Mouse (Mus musculus) G1E (cell line): Measurements from ENCODE around the gene Rnf138rt1. TPM values are rescaled to one million over a fixed set of nuclear protein-coding genes. Genes with fewer than 3 reads are reported as not detected.

Experiments used
- ATAC-seq: 2 replicates; pipeline ENCODE4 v1.8.0; 2016; ENCODE audit warnings: mild to moderate bottlenecking; ENCODE audit not compliant: insufficient number of reproducible peaks, poor library complexity, low FRiP score, severe bottlenecking; ENCODE audit errors: extremely low read depth
- DNase-seq: peaks from one replicate; pipeline ENCODE4 v3.0.0; 2012; ENCODE audit warnings: low spot score
- H3K27me3 ChIP-seq: 2 replicates; pipeline ENCODE4 v1.6.1; 2012; ENCODE audit warnings: mild to moderate bottlenecking, low read length, inconsistent platforms; ENCODE audit not compliant: insufficient read depth
- H3K36me3 ChIP-seq: replicated peaks from 2 replicates; pipeline ENCODE3; 2012; ENCODE audit warnings: mild to moderate bottlenecking, inconsistent platforms
- H3K4me1 ChIP-seq: 2 replicates; pipeline ENCODE4 v1.6.1; 2012; ENCODE audit warnings: low read depth, low read length, inconsistent platforms, mixed read lengths; ENCODE audit not compliant: insufficient read depth
- H3K4me3 ChIP-seq: 2 replicates; pipeline ENCODE4 v1.5.1; 2012; ENCODE audit warnings: low read depth, mild to moderate bottlenecking, inconsistent platforms, low read length, moderate library complexity, mixed read lengths
- H3K9me3 ChIP-seq: replicated peaks from 2 replicates; pipeline ENCODE4 v1.6.1; 2012; ENCODE audit warnings: inconsistent platforms
- CTCF ChIP-seq: IDR thresholded peaks from 2 replicates; pipeline ENCODE4 v1.5.1; 2012; ENCODE audit warnings: low read depth, low read length, inconsistent platforms, mixed read lengths
- GATA1 ChIP-seq: IDR thresholded peaks from 2 replicates; pipeline ENCODE4 v1.6.1; 2012; ENCODE audit warnings: borderline replicate concordance, low read length, inconsistent platforms, mixed read lengths
- GATA2 ChIP-seq: IDR thresholded peaks from 2 replicates; pipeline ENCODE4 v1.6.1; 2012; ENCODE audit warnings: low read depth, low read length, inconsistent platforms, borderline replicate concordance
- POLR2AphosphoS5 ChIP-seq: IDR thresholded peaks from 2 replicates; pipeline ENCODE4 v1.6.1; 2012; ENCODE audit warnings: low read depth, low read length, inconsistent platforms; ENCODE audit not compliant: insufficient replicate concordance
- TAL1 ChIP-seq: conservative IDR thresholded peaks from 2 replicates; pipeline ENCODE4 v1.6.1; 2012; ENCODE audit warnings: low read depth, low read length, inconsistent platforms, mixed read lengths
- polyA plus RNA-seq: library from polyadenylated mRNA; stranded (reverse); fragments of >175 nt; gene quantifications from 2 replicates; pipeline ENCODE4 v1.2.3, GENCODE M21; 2012
- total RNA-seq, 2 experiments: library from RNA; stranded (forward) in 1 of 2; stranded (reverse) in 1 of 2; fragments of 200-1000 nt in 1 of 2; fragments of >200 nt in 1 of 2; fragmentation: Nextera tagmentation in 1 of 2; gene quantifications; 2 replicates each; pipeline ENCODE4 v1.2.3; 2014 to 2017

Gene Rnf138rt1
- total and polyA plus RNA-seq, 3 experiments: not detected

DNA sequence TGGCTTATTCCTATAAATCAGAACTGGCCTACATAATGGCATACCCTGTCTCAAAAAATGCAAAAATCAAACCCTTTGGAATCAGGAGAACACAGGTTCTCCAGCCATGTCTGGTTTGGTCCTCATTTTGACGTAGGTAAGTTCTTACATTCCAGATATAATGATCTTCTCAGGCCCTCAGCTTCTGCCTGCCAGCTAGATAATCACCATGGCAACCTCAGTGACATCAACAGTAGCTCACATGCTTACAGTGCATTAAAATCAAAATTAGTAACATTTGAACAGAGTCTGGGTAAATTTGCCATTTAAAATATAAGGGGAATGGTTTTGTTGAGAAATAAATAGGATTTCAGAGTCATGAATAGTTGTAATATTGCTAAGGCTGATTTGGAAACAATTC lies 22.2 kb downstream of the Rnf138rt1 start:
- ATAC-seq (no peak), DNase-seq (no peak)
- Histone ChIP-seq H3K4me1 (no peaks in the 10 kb centered on the region), H3K36me3 (no peaks in the 10 kb centered on the region), H3K27me3 (no peaks in the 10 kb centered on the region), H3K9me3 (no peaks in the 10 kb centered on the region), H3K4me3 (no peak overlapping the region)
- no peak for TF ChIP-seq GATA2
- no peak for TF ChIP-seq CTCF
- no peak for TF ChIP-seq POLR2AphosphoS5
- no peak for TF ChIP-seq TAL1
- no peak for TF ChIP-seq GATA1

DNA sequence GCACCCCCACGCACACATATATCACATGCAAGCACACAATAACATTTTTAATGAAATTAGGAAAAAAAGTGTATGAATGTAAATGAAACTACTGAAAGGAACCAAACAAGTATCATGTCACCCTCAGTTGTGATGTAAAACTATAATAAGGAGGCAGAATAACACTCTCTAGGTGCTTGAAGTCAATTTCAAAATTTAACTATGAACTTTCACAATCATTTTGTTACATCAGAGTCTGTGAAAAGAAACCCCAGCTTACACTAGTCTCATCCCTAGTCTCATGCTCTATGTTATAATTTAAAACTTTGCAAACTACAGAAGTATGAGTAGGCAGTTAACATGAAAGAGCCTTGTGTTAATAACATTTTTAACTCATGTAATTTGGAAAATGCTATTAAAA lies 27.0 kb downstream of the Rnf138rt1 start:
- H3K4me3 ChIP-seq: no peak overlapping the region
- no peak for DNase-seq
- ATAC-seq: no peak
- TF ChIP-seq GATA2 (no peak), CTCF (no peak), TAL1 (no peak), GATA1 (no peak), POLR2AphosphoS5 (no peak)
- H3K27me3 ChIP-seq: no peaks in the 10 kb centered on the region
- H3K9me3 ChIP-seq: no peaks in the 10 kb centered on the region
- no peaks in the 10 kb centered on the region for H3K4me1 ChIP-seq
- H3K36me3 ChIP-seq: no peaks in the 10 kb centered on the region

DNA sequence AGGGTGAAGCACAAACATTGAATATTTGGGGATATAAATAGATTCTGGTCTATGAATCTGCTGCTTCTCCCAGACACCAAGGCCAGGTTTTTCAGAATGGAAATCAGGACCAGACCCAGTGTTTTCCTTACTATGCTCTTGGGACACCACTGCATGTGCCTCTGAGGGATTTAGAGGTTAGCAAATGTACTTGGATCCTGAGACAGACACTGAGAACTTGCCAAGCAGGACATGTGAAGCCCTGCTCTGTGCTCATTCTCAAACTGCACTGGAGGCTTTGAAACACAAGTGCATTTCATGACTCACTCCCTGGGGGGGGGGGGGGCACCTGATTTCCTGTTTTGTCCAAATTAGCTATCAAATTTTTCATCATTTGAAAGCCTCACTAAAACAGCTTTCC lies 37.5 kb downstream of the Rnf138rt1 start:
- Histone ChIP-seq H3K36me3 (no peaks in the 10 kb centered on the region), H3K27me3 (no peaks in the 10 kb centered on the region), H3K4me3 (no peak overlapping the region), H3K9me3 (no peaks in the 10 kb centered on the region), H3K4me1 (no peaks in the 10 kb centered on the region)
- no peak for TF ChIP-seq GATA1
- DNase-seq (no peak), ATAC-seq (no peak)

DNA sequence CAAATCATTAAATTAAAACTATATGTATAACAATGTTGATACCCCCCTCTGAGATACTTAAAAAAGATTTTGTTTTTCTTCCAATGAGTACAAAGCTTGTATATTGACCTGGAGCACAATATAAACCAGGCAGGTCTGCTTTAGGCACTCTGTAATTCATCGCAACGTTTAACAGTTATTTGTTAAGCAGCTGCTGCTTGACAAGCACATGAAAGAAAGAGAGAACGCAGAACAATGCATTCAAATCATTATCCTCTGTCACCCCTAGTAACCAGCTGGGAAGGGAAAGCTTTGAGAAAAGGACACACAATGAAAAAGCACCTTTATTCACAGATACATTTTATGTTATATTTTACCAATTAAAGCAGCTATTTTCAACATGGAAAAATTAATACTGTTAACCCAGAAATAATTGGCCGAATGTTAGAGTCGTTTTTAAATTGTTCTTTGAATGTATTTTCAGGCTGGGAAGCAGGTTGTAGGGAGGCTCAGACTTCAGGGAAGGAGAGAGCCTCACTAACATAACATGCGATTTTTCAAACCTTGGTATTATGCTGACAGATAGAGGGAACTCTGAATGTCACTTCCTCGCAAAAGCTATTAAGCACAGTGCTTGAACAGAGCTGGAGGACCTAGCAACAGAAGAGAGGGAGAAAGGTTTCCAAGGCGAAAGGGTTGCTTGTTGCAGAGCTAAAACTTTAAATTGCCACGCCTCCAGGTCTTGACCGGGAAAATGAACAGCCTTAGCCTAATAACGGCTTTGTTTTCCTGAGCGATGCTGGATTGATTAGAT lies 38.1 kb downstream of the Rnf138rt1 start:
- H3K4me3 ChIP-seq: no peak overlapping the region
- H3K9me3 ChIP-seq: no peaks in the 10 kb centered on the region
- ATAC-seq: no peak
- H3K36me3 ChIP-seq: no peaks in the 10 kb centered on the region
- no peaks in the 10 kb centered on the region for H3K27me3 ChIP-seq
- no peak for DNase-seq
- TF ChIP-seq CTCF (no peak), GATA1 (no peak), GATA2 (no peak), POLR2AphosphoS5 (no peak), TAL1 (no peak)
- no peaks in the 10 kb centered on the region for H3K4me1 ChIP-seq

DNA sequence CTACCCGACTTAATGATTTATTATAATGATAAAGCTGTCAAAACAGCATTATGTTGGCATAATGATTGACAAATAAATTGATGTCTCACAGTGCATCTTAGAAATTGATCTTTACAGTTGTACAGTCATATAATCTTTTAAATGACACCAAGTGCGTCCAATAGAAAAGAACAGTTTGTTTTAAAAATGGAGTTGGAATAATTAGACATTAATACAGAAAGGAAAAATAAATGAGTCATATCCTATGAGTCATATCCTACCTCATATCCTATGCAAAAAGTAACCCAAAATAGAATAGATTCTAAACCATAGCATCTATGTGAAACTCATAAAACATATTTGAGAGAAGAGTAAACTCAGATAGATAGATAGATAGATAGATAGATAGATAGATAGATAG lies 40.5 kb downstream of the Rnf138rt1 start:
- H3K27me3 ChIP-seq: no peaks in the 10 kb centered on the region
- ATAC-seq: no peak
- H3K36me3 ChIP-seq: no peaks in the 10 kb centered on the region
- TF ChIP-seq POLR2AphosphoS5 (no peak), CTCF (no peak), TAL1 (no peak), GATA2 (no peak), GATA1 (no peak)
- DNase-seq: no peak
- no peaks in the 10 kb centered on the region for H3K4me1 ChIP-seq
- no peak overlapping the region for H3K4me3 ChIP-seq
- H3K9me3 ChIP-seq: no peaks in the 10 kb centered on the region

Other genes starting within 250 kb of the Rnf138rt1 start
- not detected in 2 replicates for gene Grpr, start 211.7 kb downstream of the Rnf138rt1 start, total RNA-seq (2014; fragmentation: Nextera tagmentation)
- gene Grpr, start 211.7 kb downstream of the Rnf138rt1 start, total RNA-seq (2017): 0.05 TPM in 1 of 2 replicates, not detected in the other
- gene Grpr, start 211.7 kb downstream of the Rnf138rt1 start, polyA plus RNA-seq: not detected in 2 replicates
- 15.4 and 17.1 TPM in 2 replicates for gene Ap1s2, start 147.7 kb upstream of the Rnf138rt1 start, total RNA-seq (2014; fragmentation: Nextera tagmentation)
- gene Ap1s2, start 147.7 kb upstream of the Rnf138rt1 start, total RNA-seq (2017): 20.6 and 21.0 TPM in 2 replicates
- 5.7 and 7.5 TPM in 2 replicates for gene Ap1s2, start 147.7 kb upstream of the Rnf138rt1 start, polyA plus RNA-seq
- gene Zrsr2, start 197.3 kb upstream of the Rnf138rt1 start, total RNA-seq (2014; fragmentation: Nextera tagmentation): 57.5 and 69.0 TPM in 2 replicates
- 28.2 and 43.6 TPM in 2 replicates for gene Zrsr2, start 197.3 kb upstream of the Rnf138rt1 start, total RNA-seq (2017)
- 31.9 and 32.0 TPM in 2 replicates for gene Zrsr2, start 197.3 kb upstream of the Rnf138rt1 start, polyA plus RNA-seq